Mouse (Mus musculus): Measurements from ENCODE around the gene Tma7. TPM values are rescaled to one million over a fixed set of nuclear protein-coding genes. Genes with fewer than 3 reads are reported as not detected.

Tma7 gene
- total and polyA plus RNA-seq, 3 experiments: 366 to 400 TPM; not detected in 1

DNA sequence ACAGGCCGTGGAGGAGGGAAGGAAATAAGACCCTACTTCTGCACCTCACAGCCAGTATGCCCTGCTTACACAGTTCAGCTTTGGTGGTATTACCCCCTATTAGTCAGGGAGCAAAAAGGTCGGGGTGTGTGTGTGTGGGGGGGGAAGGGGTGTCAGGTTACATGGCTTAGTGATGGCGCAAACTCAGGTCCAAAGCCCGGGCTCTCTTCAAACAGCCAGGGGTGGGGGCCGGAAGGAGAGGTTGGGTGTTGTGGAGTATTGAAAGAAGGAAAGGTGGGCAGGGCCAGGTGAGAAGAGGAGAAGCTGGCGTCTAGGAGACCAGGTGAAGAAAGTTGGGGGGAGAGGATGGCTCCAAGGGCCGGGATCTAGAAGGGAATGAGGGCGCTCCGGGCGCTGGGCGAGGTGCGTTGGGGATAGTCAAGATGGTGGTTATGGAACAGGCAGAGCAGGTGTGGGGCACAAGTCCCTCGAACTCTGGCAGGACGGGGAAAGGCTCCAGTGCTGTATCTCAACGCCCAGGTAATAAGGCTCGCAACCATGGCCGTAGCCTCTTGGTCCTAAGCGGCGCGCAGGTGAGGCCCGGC lies 12.3 kb upstream of the Tma7 start:
- no peak overlapping the region for H3K9ac ChIP-seq (ENCODE audit: control insufficient read depth, low read depth, low read length, poor library complexity, severe bottlenecking)
- no peaks in the 10 kb centered on the region for H3K9me3 ChIP-seq (replicated peaks; ENCODE audit: insufficient read depth, low read length)
- H3K27ac ChIP-seq (ENCODE audit: control insufficient read depth, low read depth, low read length): no peak overlapping the region
- TF ChIP-seq ZKSCAN1 (IDR thresholded peaks at IDR 0.05; ENCODE audit: low read depth, low read length) (no peak), RCOR1 (IDR thresholded peaks at IDR 0.05; ENCODE audit: low read depth, low read length) (no peak), CHD1 (IDR thresholded peaks at IDR 0.05; ENCODE audit: low read depth, low read length) (no peak), MYB (IDR thresholded peaks at IDR 0.05; ENCODE audit: low read depth, low read length) (no peak), POLR2A (IDR thresholded peaks at IDR 0.05; ENCODE audit: control insufficient read depth in 1 of 2, insufficient read depth in 1 of 2, low read depth in 1 of 2, low read length in 2 of 2, poor library complexity in 1 of 2) (no peak), RAD21 (IDR thresholded peaks at IDR 0.05; ENCODE audit: low read depth, low read length) (no peak), UBTF (IDR thresholded peaks at IDR 0.05; ENCODE audit: borderline replicate concordance, insufficient read depth, low read depth, low read length) (no peak), POLR2AphosphoS2 (IDR thresholded peaks at IDR 0.05; ENCODE audit: low read length) (no peak), BHLHE40 (IDR thresholded peaks at IDR 0.05; ENCODE audit: borderline replicate concordance, low read depth, low read length) (no peak), ZNF384 (IDR thresholded peaks at IDR 0.05; ENCODE audit: low read depth, low read length) (no peak)
- H3K27me3 ChIP-seq (ENCODE audit: control insufficient read depth in 1 of 2, insufficient read depth in 2 of 2, low read length in 2 of 2): no peaks in the 10 kb centered on the region
- no peak for DNase-seq (ENCODE audit: low read depth, low spot score)
- H3K79me2 ChIP-seq (ENCODE audit: control insufficient read depth, insufficient read depth, low read length, poor library complexity): no peaks in the 10 kb centered on the region
- no peak overlapping the region for H3K4me3 ChIP-seq (ENCODE audit: control insufficient read depth in 1 of 2, insufficient read depth in 1 of 2, low read depth in 2 of 2, low read length in 2 of 2)
- no peaks in the 10 kb centered on the region for H3K36me3 ChIP-seq (ENCODE audit: control insufficient read depth in 1 of 2, insufficient read depth in 2 of 2, low read length in 2 of 2)
- no peaks in the 10 kb centered on the region for H3K4me1 ChIP-seq (ENCODE audit: control insufficient read depth in 1 of 2, insufficient read depth in 2 of 2, low read length in 2 of 2)

DNA sequence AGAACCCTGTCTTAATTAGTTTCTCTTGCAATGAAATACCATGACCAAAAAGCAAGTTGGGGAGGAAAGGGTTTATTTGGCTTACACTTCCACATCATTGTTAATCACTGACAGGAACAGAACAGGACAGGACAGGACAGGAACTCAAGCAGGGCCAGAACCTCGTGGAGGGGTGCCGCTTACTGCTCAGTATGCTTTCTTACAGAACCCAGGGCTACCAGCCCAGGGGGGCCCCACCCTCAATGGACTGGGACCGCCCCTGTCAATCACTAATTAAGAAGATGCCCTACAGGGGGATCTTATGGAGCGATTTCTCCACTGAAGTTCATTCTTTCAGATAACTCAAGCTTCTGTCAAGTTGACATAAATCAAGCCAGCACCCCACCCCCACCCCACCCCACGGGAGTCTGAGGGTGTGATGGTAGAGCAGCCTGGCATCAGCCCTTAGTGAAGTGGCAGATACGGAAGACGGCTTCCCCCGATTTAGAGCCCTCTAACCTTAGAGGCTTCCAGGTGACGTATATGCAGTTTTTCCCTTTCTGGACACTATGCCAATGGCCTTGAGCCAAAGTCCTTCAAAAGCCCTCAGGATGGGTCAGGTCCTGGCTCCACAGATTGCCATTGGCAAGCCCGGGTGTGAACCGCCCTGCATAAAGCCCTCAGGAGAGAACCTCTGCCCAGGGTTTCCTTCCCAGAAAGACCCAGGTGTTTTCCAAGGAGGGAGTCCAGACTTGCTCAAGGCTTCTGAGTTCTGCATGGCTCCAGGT lies 11.6 kb upstream of the Tma7 start:
- Histone ChIP-seq H3K4me3 (ENCODE audit: control insufficient read depth in 1 of 2, insufficient read depth in 1 of 2, low read depth in 2 of 2, low read length in 2 of 2) (no peak overlapping the region), H3K9me3 (replicated peaks; ENCODE audit: insufficient read depth, low read length) (no peaks in the 10 kb centered on the region), H3K4me1 (ENCODE audit: control insufficient read depth in 1 of 2, insufficient read depth in 2 of 2, low read length in 2 of 2) (no peaks in the 10 kb centered on the region), H3K79me2 (ENCODE audit: control insufficient read depth, insufficient read depth, low read length, poor library complexity) (no peaks in the 10 kb centered on the region), H3K36me3 (ENCODE audit: control insufficient read depth in 1 of 2, insufficient read depth in 2 of 2, low read length in 2 of 2) (no peaks in the 10 kb centered on the region), H3K27me3 (ENCODE audit: control insufficient read depth in 1 of 2, insufficient read depth in 2 of 2, low read length in 2 of 2) (no peaks in the 10 kb centered on the region), H3K27ac (ENCODE audit: control insufficient read depth, low read depth, low read length) (no peak overlapping the region), H3K9ac (ENCODE audit: control insufficient read depth, low read depth, low read length, poor library complexity, severe bottlenecking) (no peak overlapping the region)
- TF ChIP-seq RCOR1 (IDR thresholded peaks at IDR 0.05; ENCODE audit: low read depth, low read length) (no peak), NRF1 (IDR thresholded peaks at IDR 0.05; ENCODE audit: insufficient read depth, low read depth, low read length, poor library complexity, severe bottlenecking) (no peak), USF1 (IDR thresholded peaks at IDR 0.05; ENCODE audit: low read depth, low read length) (no peak), POLR2A (IDR thresholded peaks at IDR 0.05; ENCODE audit: control insufficient read depth in 1 of 2, insufficient read depth in 1 of 2, low read depth in 1 of 2, low read length in 2 of 2, poor library complexity in 1 of 2) (no peak)
- no peak for DNase-seq (ENCODE audit: low read depth, low spot score)

DNA sequence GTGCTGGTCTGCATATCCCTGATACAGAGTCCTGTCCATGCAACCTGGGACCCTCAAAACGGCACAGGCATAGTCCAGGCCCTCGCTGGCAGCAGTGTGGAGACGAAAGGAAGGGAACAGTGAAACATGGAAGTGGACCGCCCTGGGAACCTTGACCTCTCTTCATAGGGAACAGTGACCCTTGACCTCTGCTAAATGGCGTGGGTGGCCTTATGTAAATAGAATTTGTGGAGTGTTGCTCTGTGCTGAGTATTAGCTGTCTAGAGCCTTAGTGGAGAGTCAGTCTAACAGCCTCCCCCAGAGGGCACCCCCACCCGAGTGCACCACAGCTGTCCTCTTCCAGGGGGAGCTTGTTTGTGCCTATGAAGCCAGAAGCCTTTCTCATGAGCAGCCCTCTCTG lies 10.4 kb upstream of the Tma7 start:
- Histone ChIP-seq H3K4me1 (ENCODE audit: control insufficient read depth in 1 of 2, insufficient read depth in 2 of 2, low read length in 2 of 2) (no peaks in the 10 kb centered on the region), H3K4me3 (ENCODE audit: control insufficient read depth in 1 of 2, insufficient read depth in 1 of 2, low read depth in 2 of 2, low read length in 2 of 2) (no peak overlapping the region), H3K27me3 (ENCODE audit: control insufficient read depth in 1 of 2, insufficient read depth in 2 of 2, low read length in 2 of 2) (no peaks in the 10 kb centered on the region), H3K9ac (ENCODE audit: control insufficient read depth, low read depth, low read length, poor library complexity, severe bottlenecking) (no peak overlapping the region), H3K36me3 (ENCODE audit: control insufficient read depth in 1 of 2, insufficient read depth in 2 of 2, low read length in 2 of 2) (no peaks in the 10 kb centered on the region), H3K79me2 (ENCODE audit: control insufficient read depth, insufficient read depth, low read length, poor library complexity) (no peaks in the 10 kb centered on the region), H3K9me3 (replicated peaks; ENCODE audit: insufficient read depth, low read length) (no peaks in the 10 kb centered on the region), H3K27ac (ENCODE audit: control insufficient read depth, low read depth, low read length) (no peak overlapping the region)
- TF ChIP-seq RCOR1 (IDR thresholded peaks at IDR 0.05; ENCODE audit: low read depth, low read length) (no peak), ELF1 (IDR thresholded peaks at IDR 0.05; ENCODE audit: low read depth, low read length) (no peak), EP300 (IDR thresholded peaks at IDR 0.05; ENCODE audit: low read depth in 1 of 2, low read length in 2 of 2) (no peak), E2F4 (IDR thresholded peaks at IDR 0.05; ENCODE audit: borderline replicate concordance, low read depth, low read length) (no peak), SMC3 (IDR thresholded peaks at IDR 0.05; ENCODE audit: low read depth, low read length) (no peak), USF1 (IDR thresholded peaks at IDR 0.05; ENCODE audit: low read depth, low read length) (no peak), CHD2 (IDR thresholded peaks at IDR 0.05; ENCODE audit: low read length) (no peak), POLR2A (IDR thresholded peaks at IDR 0.05; ENCODE audit: control insufficient read depth in 1 of 2, insufficient read depth in 1 of 2, low read depth in 1 of 2, low read length in 2 of 2, poor library complexity in 1 of 2) (no peak), MEF2A (IDR thresholded peaks at IDR 0.05; ENCODE audit: extremely low read depth, insufficient replicate concordance, low read depth, low read length, poor library complexity, severe bottlenecking) (no peak), UBTF (IDR thresholded peaks at IDR 0.05; ENCODE audit: borderline replicate concordance, insufficient read depth, low read depth, low read length) (no peak), MYB (IDR thresholded peaks at IDR 0.05; ENCODE audit: low read depth, low read length) (no peak), CTCF (IDR thresholded peaks at IDR 0.05 in 2 of 3, conservative IDR thresholded peaks at IDR 0.05 in 1 of 3; ENCODE audit: control insufficient read depth in 1 of 3, insufficient read depth in 1 of 3, low read depth in 2 of 3, low read length in 3 of 3, poor library complexity in 1 of 3, severe bottlenecking in 1 of 3) (no peak)
- DNase-seq (ENCODE audit: low read depth, low spot score): no peak

Measured in MEL (cell line).